Mouse (Mus musculus): ENCODE measurements around the gene A930033H14Rik. TPM values are rescaled to one million over a fixed set of nuclear protein-coding genes. Genes with fewer than 3 reads are reported as not detected.

Gene A930033H14Rik
- polyA plus RNA-seq, 1 experiment from 2014 or later: 2.7 TPM

GRCm38 (mm10) chr10:69161503-69161902 is 51.4 kb downstream of the A930033H14Rik start:
- WGBS: 86% methylated on average over 3 of the region's 3 CpGs
- Histone ChIP-seq H3K27me3 (replicated peaks; ENCODE audit: control insufficient read depth, insufficient read depth, low read length) (no peaks in the 10 kb centered on the region), H3K4me3 (ENCODE audit: low read depth, low read length) (no peak overlapping the region), H3K4me1 (replicated peaks; ENCODE audit: control insufficient read depth, insufficient read depth, low read length) (0 out of 2 replicates have a peak, but pooled peaks cover 3% of the 10 kb centered on the region), H3K27ac (ENCODE audit: low read depth) (no peak overlapping the region), H3K9me3 (ENCODE audit: control insufficient read depth, low read length) (no peaks in the 10 kb centered on the region), H3K4me2 (ENCODE audit: low read length) (no peak overlapping the region), H3K9ac (ENCODE audit: low read length) (no peak overlapping the region), H3K36me3 (ENCODE audit: control insufficient read depth, insufficient read depth, low read length) (no peaks in the 10 kb centered on the region)
- ATAC-seq (replicated peaks; ENCODE audit: low FRiP score, low TSS enrichment, low read depth) (no peak), DNase-seq (ENCODE audit: low spot score) (no peak)

- Histone ChIP-seq H3K27me3 (replicated peaks; ENCODE audit: control insufficient read depth, insufficient read depth, low read length) (no peaks in the 10 kb centered on the region), H3K4me1 (replicated peaks; ENCODE audit: control insufficient read depth, insufficient read depth, low read length) (0 out of 2 replicates have a peak, but pooled peaks cover 4% of the 10 kb centered on the region), H3K4me2 (ENCODE audit: low read length) (no peak overlapping the region), H3K36me3 (ENCODE audit: control insufficient read depth, insufficient read depth, low read length) (no peaks in the 10 kb centered on the region), H3K4me3 (ENCODE audit: low read depth, low read length) (no peak overlapping the region), H3K27ac (ENCODE audit: low read depth) (no peak overlapping the region), H3K9me3 (ENCODE audit: control insufficient read depth, low read length) (no peaks in the 10 kb centered on the region), H3K9ac (ENCODE audit: low read length) (no peak overlapping the region)
- DNase-seq (ENCODE audit: low spot score): peak; percentile 3
- no peak for ATAC-seq (replicated peaks; ENCODE audit: low FRiP score, low TSS enrichment, low read depth)
- 78% methylated on average over 2 of the region's 2 CpGs for WGBS
These were observed 52.0 kb downstream of the A930033H14Rik start for GRCm38 (mm10) chr10:69160877-69161276.

Other genes starting within 250 kb of the A930033H14Rik start
- 26.1 and 31.4 TPM in 2 replicates for gene Rhobtb1, start 61.7 kb downstream of the A930033H14Rik start, polyA plus RNA-seq (2014; fragmentation: Nextera tagmentation; extraction: Ambion mirVana)
- 489 and 512 TPM in 2 replicates for gene Cdk1, start 139.8 kb upstream of the A930033H14Rik start, polyA plus RNA-seq (2014; fragmentation: Nextera tagmentation; extraction: Ambion mirVana)
- 24.7 and 29.0 TPM in 2 replicates for gene Ank3, start 185.7 kb upstream of the A930033H14Rik start, polyA plus RNA-seq (2014; fragmentation: Nextera tagmentation; extraction: Ambion mirVana)